Mouse (Mus musculus) kidney, embryonic 16.5 days (tissue): ENCODE results near the gene Mageb1. TPM values are rescaled to one million over a fixed set of nuclear protein-coding genes. Genes with fewer than 3 reads are reported as not detected.
"Not testable (repeated sequence)": the region's sequence is repeated elsewhere in the genome, so short reads cannot be mapped to it uniquely, and the experiment has no call there.

Experiments used
- ATAC-seq: fragments of 200-750 bp; cut with Nextera tagmentation; 2 replicates; pipeline ENCODE4 v1.8.0; 2017; ENCODE audit warnings: moderate TSS enrichment; ENCODE audit not compliant: low FRiP score, low TSS enrichment
- H3K27ac ChIP-seq: fragments of 300-500 bp; sonication (generic); 2 replicates; pipeline ENCODE4 v1.5.1; 2014; ENCODE audit warnings: low read length
- H3K27me3 ChIP-seq: fragments of 300-500 bp; sonication (generic); 2 replicates; pipeline ENCODE4 v1.6.1; 2014; ENCODE audit warnings: low read length, control low read depth, mixed read lengths; ENCODE audit not compliant: insufficient read depth
- H3K36me3 ChIP-seq: fragments of 300-500 bp; sonication (generic); 2 replicates; pipeline ENCODE4 v1.6.1; 2014; ENCODE audit warnings: low read length, control low read depth, mixed read lengths; ENCODE audit not compliant: insufficient read depth
- H3K4me1 ChIP-seq: fragments of 300-500 bp; sonication (generic); 2 replicates; pipeline ENCODE4 v1.6.1; 2014; ENCODE audit warnings: low read length, control low read depth, mixed read lengths; ENCODE audit not compliant: insufficient read depth
- H3K4me2 ChIP-seq: fragments of 300-500 bp; sonication (generic); replicated peaks from 2 replicates; pipeline ENCODE4 v1.6.1; 2014; ENCODE audit warnings: low read depth, low read length
- H3K4me3 ChIP-seq: fragments of 300-500 bp; sonication (generic); 2 replicates; pipeline ENCODE4 v1.5.1; 2014; ENCODE audit warnings: mild to moderate bottlenecking, low read length
- H3K9ac ChIP-seq: fragments of 300-500 bp; sonication (generic); replicated peaks from 2 replicates; pipeline ENCODE4 v1.6.1; 2014; ENCODE audit warnings: low read length
- H3K9me3 ChIP-seq: fragments of 300-500 bp; sonication (generic); 2 replicates; pipeline ENCODE4 v1.6.1; 2016; ENCODE audit warnings: low read length, control low read depth
- WGBS: fragments of 180-500 bp; shearing (Covaris S2); extraction: QIAGEN DNeasy Blood & Tissue Kit; methylation state at CpG from one replicate; pipeline ENCODE4 v1.1.7; 2014; 5-methylcytosine and 5-hydroxymethylcytosine counted together
- polyA plus RNA-seq: library from polyadenylated mRNA; unstranded; fragments of >200 nt; fragmentation: Nextera tagmentation; extraction: Ambion mirVana; gene quantifications from 2 replicates; pipeline ENCODE4 v1.2.1, GENCODE M21; 2015

The Mageb1 gene
- polyA plus RNA-seq: not detected in 2 replicates

GRCm38 (mm10) chrX:92016233-92016632 lies at the start of gene Mageb1:
Mageb1 (minus strand) TSS chrX:92016333.
- not testable (repeated sequence) for H3K4me2 ChIP-seq, ATAC-seq, H3K27me3 ChIP-seq, H3K4me3 ChIP-seq, H3K27ac ChIP-seq, H3K4me1 ChIP-seq, H3K36me3 ChIP-seq, H3K9ac ChIP-seq, H3K9me3 ChIP-seq
- 50% methylated on average over 1 of the region's 1 CpGs for WGBS

Other genes with a start within 250 kb of the Mageb1 start
- gene Mageb5, start 233.3 kb downstream of the Mageb1 start, polyA plus RNA-seq: not detected in 2 replicates